Comparison of ENCODE assay signal across 18 mouse cellular contexts in the genomic region with DNA sequence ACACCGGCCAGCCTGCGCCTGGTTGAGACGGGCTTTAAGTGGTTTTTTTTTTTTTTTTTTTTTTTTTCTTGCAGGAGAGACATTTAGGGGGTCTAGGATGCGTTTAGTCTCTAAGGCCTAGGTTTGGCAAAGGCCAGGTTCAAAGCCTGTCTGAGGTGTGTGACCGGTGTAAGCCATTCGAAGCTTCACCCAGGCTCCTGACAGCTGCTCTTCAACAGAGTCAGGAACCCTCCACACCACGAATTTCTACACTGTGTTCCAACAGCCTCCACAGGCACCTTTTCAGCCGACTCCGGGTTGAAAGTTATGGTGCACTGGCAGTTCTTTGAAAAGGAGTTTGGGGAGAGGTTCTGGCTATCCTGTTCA. TPM values are rescaled to one million over a fixed set of nuclear protein-coding genes. Genes with fewer than 3 reads are reported as not detected.
DNase-seq lines count a peak whose midpoint lies in the region; ATAC-seq lines count a peak whose summit lies in the region.
"Had no signal": no experiment of that assay in that cellular context is flagged by ENCODE, and none has a peak within 500 bp of the region (broad histone marks: within the 10 kb centered on the region; RNA-seq: fewer than 3 reads in every experiment).

No protein-coding gene starts in this region.

- DNase-seq in neural tube, embryonic 11.5 days (ENCODE audit: low spot score): no peak
- DNase-seq in left cerebral cortex, adult 18-20 months (ENCODE audit: low spot score in 2 of 2): no peak
- DNase-seq: B cell, adult 2 months; cerebellum, adult 11 months; gastrocnemius, postnatal 25 days; kidney, adult 11 months; right cerebral cortex, adult 18-20 months; thymus, postnatal 25 days had no signal

- peaks cover 9% of the 10 kb centered on the region for H3K4me1 ChIP-seq in forebrain, embryonic 12.5 days
- H3K4me1 ChIP-seq in forebrain, embryonic 15.5 days: peaks cover 3% of the 10 kb centered on the region
- H3K4me1 ChIP-seq in neural tube, embryonic 11.5 days (ENCODE audit: control insufficient read depth, insufficient read depth, low read length): peaks cover 2% of the 10 kb centered on the region; the same call in 1 of the 2 replicates
- H3K4me1 ChIP-seq in neural tube, embryonic 15.5 days: peaks cover 1% of the 10 kb centered on the region
- no peaks in the 10 kb centered on the region for H3K4me1 ChIP-seq in hindbrain, embryonic 13.5 days (replicated peaks)
- no peaks in the 10 kb centered on the region for H3K4me1 ChIP-seq in stomach, embryonic 16.5 days (ENCODE audit: control insufficient read depth, insufficient read depth, low read length)
- H3K4me1 ChIP-seq: liver, embryonic 15.5 days had no signal

- 2% methylated on average over 9 of the region's 9 CpGs for WGBS in forebrain, embryonic 12.5 days
- WGBS in forebrain, embryonic 15.5 days: under 1% methylated on average over 9 of the region's 9 CpGs
- 3% methylated on average over 9 of the region's 9 CpGs for WGBS in neural tube, embryonic 11.5 days
- 5% methylated on average over 9 of the region's 9 CpGs for WGBS in neural tube, embryonic 15.5 days
- WGBS in hindbrain, embryonic 13.5 days: 1% methylated on average over 9 of the region's 9 CpGs
- WGBS in stomach, embryonic 16.5 days: 4% methylated on average over 9 of the region's 9 CpGs

- no peak overlapping the region for H3K9ac ChIP-seq in forebrain, embryonic 12.5 days
- no peak overlapping the region for H3K9ac ChIP-seq in forebrain, embryonic 15.5 days (replicated peaks)
- H3K9ac ChIP-seq in neural tube, embryonic 11.5 days (ENCODE audit: low read length): no peak overlapping the region
- H3K9ac ChIP-seq in neural tube, embryonic 15.5 days (replicated peaks): no peak overlapping the region
- H3K9ac ChIP-seq in hindbrain, embryonic 13.5 days: no peak overlapping the region
- no peak overlapping the region for H3K9ac ChIP-seq in stomach, embryonic 16.5 days (ENCODE audit: low read length)
- H3K9ac ChIP-seq: embryonic facial prominence, embryonic 15.5 days; limb, embryonic 12.5 days; liver, embryonic 15.5 days; stomach, embryonic 15.5 days had no signal

- H3K9me3 ChIP-seq in forebrain, embryonic 12.5 days: no peaks in the 10 kb centered on the region
- H3K9me3 ChIP-seq in forebrain, embryonic 15.5 days: no peaks in the 10 kb centered on the region
- no peaks in the 10 kb centered on the region for H3K9me3 ChIP-seq in neural tube, embryonic 11.5 days (ENCODE audit: control insufficient read depth, low read length)
- H3K9me3 ChIP-seq in neural tube, embryonic 15.5 days (replicated peaks): no peaks in the 10 kb centered on the region
- H3K9me3 ChIP-seq in hindbrain, embryonic 13.5 days: no peaks in the 10 kb centered on the region
- no peaks in the 10 kb centered on the region for H3K9me3 ChIP-seq in stomach, embryonic 16.5 days (replicated peaks; ENCODE audit: control insufficient read depth, low read length)
- H3K9me3 ChIP-seq: embryonic facial prominence, embryonic 15.5 days; limb, embryonic 12.5 days; liver, embryonic 15.5 days; stomach, embryonic 15.5 days had no signal

- no peaks in the 10 kb centered on the region for H3K36me3 ChIP-seq in forebrain, embryonic 12.5 days (replicated peaks)
- H3K36me3 ChIP-seq in forebrain, embryonic 15.5 days: no peaks in the 10 kb centered on the region
- H3K36me3 ChIP-seq in neural tube, embryonic 11.5 days (ENCODE audit: control insufficient read depth, insufficient read depth, low read length): no peaks in the 10 kb centered on the region
- H3K36me3 ChIP-seq in neural tube, embryonic 15.5 days: no peaks in the 10 kb centered on the region
- H3K36me3 ChIP-seq in hindbrain, embryonic 13.5 days: no peaks in the 10 kb centered on the region
- H3K36me3 ChIP-seq in stomach, embryonic 16.5 days (ENCODE audit: control insufficient read depth, insufficient read depth, low read length): no peaks in the 10 kb centered on the region
- H3K36me3 ChIP-seq: embryonic facial prominence, embryonic 15.5 days; limb, embryonic 12.5 days; liver, embryonic 15.5 days; stomach, embryonic 15.5 days had no signal

- peaks cover 95% of the 10 kb centered on the region for H3K27me3 ChIP-seq in forebrain, embryonic 12.5 days
- H3K27me3 ChIP-seq in forebrain, embryonic 15.5 days: peaks cover 86% of the 10 kb centered on the region
- H3K27me3 ChIP-seq in neural tube, embryonic 11.5 days (ENCODE audit: control insufficient read depth, insufficient read depth, low read length): peaks cover 82% of the 10 kb centered on the region
- peaks cover 89% of the 10 kb centered on the region for H3K27me3 ChIP-seq in neural tube, embryonic 15.5 days (replicated peaks)
- peaks cover 94% of the 10 kb centered on the region for H3K27me3 ChIP-seq in hindbrain, embryonic 13.5 days
- peaks cover 76% of the 10 kb centered on the region for H3K27me3 ChIP-seq in stomach, embryonic 16.5 days (ENCODE audit: control insufficient read depth, insufficient read depth, low read length)

- H3K27ac ChIP-seq in forebrain, embryonic 12.5 days: no peak overlapping the region
- no peak overlapping the region for H3K27ac ChIP-seq in forebrain, embryonic 15.5 days (replicated peaks)
- H3K27ac ChIP-seq in neural tube, embryonic 11.5 days (ENCODE audit: low read depth, low read length): no peak overlapping the region
- H3K27ac ChIP-seq in neural tube, embryonic 15.5 days (replicated peaks): no peak overlapping the region
- H3K27ac ChIP-seq in hindbrain, embryonic 13.5 days: peak overlapping the region; percentile 73
- H3K27ac ChIP-seq in stomach, embryonic 16.5 days (ENCODE audit: low read length): peak overlapping the region; percentile 7; the same call in 1 of the 2 replicates
- H3K27ac ChIP-seq: embryonic facial prominence, embryonic 15.5 days; limb, embryonic 12.5 days; liver, embryonic 15.5 days; stomach, embryonic 15.5 days had no signal

- peak overlapping the region; percentile 4; the same call in 1 of the 2 replicates for H3K4me2 ChIP-seq in forebrain, embryonic 12.5 days
- H3K4me2 ChIP-seq in forebrain, embryonic 15.5 days (replicated peaks): no peak overlapping the region
- no peak overlapping the region for H3K4me2 ChIP-seq in neural tube, embryonic 11.5 days (ENCODE audit: low read depth)
- no peak overlapping the region for H3K4me2 ChIP-seq in neural tube, embryonic 15.5 days
- peak overlapping the region; percentile 29 for H3K4me2 ChIP-seq in hindbrain, embryonic 13.5 days
- H3K4me2 ChIP-seq in stomach, embryonic 16.5 days (ENCODE audit: low read depth, low read length): no peak overlapping the region
- H3K4me2 ChIP-seq: embryonic facial prominence, embryonic 15.5 days; limb, embryonic 12.5 days; liver, embryonic 15.5 days; stomach, embryonic 15.5 days had no signal

- 0 out of 2 replicates have a peak, but pooled peaks have one; percentile 5 for ATAC-seq in forebrain, embryonic 12.5 days (ENCODE audit: low FRiP score)
- no peak for ATAC-seq in forebrain, embryonic 15.5 days (replicated peaks)
- ATAC-seq in neural tube, embryonic 11.5 days (ENCODE audit: insufficient read depth, low FRiP score, low TSS enrichment): peak; percentile 8; the same call in 1 of the 2 replicates
- no peak for ATAC-seq in neural tube, embryonic 15.5 days (ENCODE audit: low FRiP score)
- ATAC-seq in hindbrain, embryonic 13.5 days (ENCODE audit: low FRiP score): no peak; the same call in 1 of the 2 replicates
- ATAC-seq in stomach, embryonic 16.5 days (ENCODE audit: insufficient read depth, low FRiP score): peak; percentile 12; the same call in 1 of the 2 replicates

- no peak overlapping the region for H3K4me3 ChIP-seq in forebrain, embryonic 12.5 days (replicated peaks)
- H3K4me3 ChIP-seq in forebrain, embryonic 15.5 days: no peak overlapping the region
- no peak overlapping the region for H3K4me3 ChIP-seq in neural tube, embryonic 11.5 days (ENCODE audit: low read depth, low read length)
- H3K4me3 ChIP-seq in neural tube, embryonic 15.5 days (replicated peaks): no peak overlapping the region
- H3K4me3 ChIP-seq in hindbrain, embryonic 13.5 days: no peak overlapping the region
- H3K4me3 ChIP-seq in stomach, embryonic 16.5 days (replicated peaks; ENCODE audit: low read length): no peak overlapping the region
- H3K4me3 ChIP-seq: embryonic facial prominence, embryonic 15.5 days; limb, embryonic 12.5 days; liver, embryonic 15.5 days; stomach, embryonic 15.5 days had no signal

RNA-seq across cellular contexts. Expression of a gene that starts 2.3 kb away (rescaled TPM):
- not detected in 2 replicates for polyA plus RNA-seq in forebrain, embryonic 12.5 days (2016; fragmentation: Nextera tagmentation; extraction: Ambion mirVana)
- not detected in 2 replicates for polyA plus RNA-seq in forebrain, embryonic 15.5 days (2015; fragmentation: Nextera tagmentation; extraction: Ambion mirVana)
- polyA plus RNA-seq in neural tube, embryonic 11.5 days (2014; fragmentation: Nextera tagmentation; extraction: Ambion mirVana): 1.5 and 3.2 TPM in 2 replicates
- 2.6 and 3.6 TPM in 2 replicates for polyA plus RNA-seq in neural tube, embryonic 15.5 days (2015; fragmentation: Nextera tagmentation; extraction: Ambion mirVana)
- polyA plus RNA-seq in hindbrain, embryonic 13.5 days (2015; fragmentation: Nextera tagmentation; extraction: Ambion mirVana): 32.3 and 38.4 TPM in 2 replicates
- 11.9 and 12.5 TPM in 2 replicates for polyA plus RNA-seq in stomach, embryonic 16.5 days (2015; fragmentation: Nextera tagmentation; extraction: Ambion mirVana)
- total RNA-seq in left cerebral cortex, adult 18-20 months (2021): not detected
- total RNA-seq: gastrocnemius, postnatal 25 days; layer of hippocampus, postnatal 25 days had no signal

Comparison
In these comparisons a context has a peak if more than half of its experiments do, and no peak if none do; other contexts are left out.
1. ATAC-seq: peak in forebrain, embryonic 12.5 days (single experiment), neural tube, embryonic 11.5 days (single experiment) and stomach, embryonic 16.5 days (single experiment); none in forebrain, embryonic 15.5 days (single experiment), neural tube, embryonic 15.5 days (single experiment) and hindbrain, embryonic 13.5 days (single experiment).
2. H3K4me2 ChIP-seq: peak in forebrain, embryonic 12.5 days (single experiment) and hindbrain, embryonic 13.5 days (single experiment); none in forebrain, embryonic 15.5 days (single experiment), neural tube, embryonic 11.5 days (single experiment), neural tube, embryonic 15.5 days (single experiment) and stomach, embryonic 16.5 days (single experiment).
3. H3K27ac ChIP-seq: peak in hindbrain, embryonic 13.5 days (single experiment) and stomach, embryonic 16.5 days (single experiment); none in forebrain, embryonic 12.5 days (single experiment), forebrain, embryonic 15.5 days (single experiment), neural tube, embryonic 11.5 days (single experiment) and neural tube, embryonic 15.5 days (single experiment).